Mouse (Mus musculus) G1E (cell line): ENCODE data around the gene Hist2h4.
"Not testable (repeated sequence)": the region's sequence is repeated elsewhere in the genome, so short reads cannot be mapped to it uniquely, and the experiment has no call there.

Experiments used
- CTCF ChIP-seq: IDR thresholded peaks from 2 replicates; pipeline ENCODE4 v1.5.1; 2012; ENCODE audit warnings: low read depth, low read length, inconsistent platforms, mixed read lengths
- GATA1 ChIP-seq: IDR thresholded peaks from 2 replicates; pipeline ENCODE4 v1.6.1; 2012; ENCODE audit warnings: borderline replicate concordance, low read length, inconsistent platforms, mixed read lengths
- GATA2 ChIP-seq: IDR thresholded peaks from 2 replicates; pipeline ENCODE4 v1.6.1; 2012; ENCODE audit warnings: low read depth, low read length, inconsistent platforms, borderline replicate concordance
- POLR2AphosphoS5 ChIP-seq: IDR thresholded peaks from 2 replicates; pipeline ENCODE4 v1.6.1; 2012; ENCODE audit warnings: low read depth, low read length, inconsistent platforms; ENCODE audit not compliant: insufficient replicate concordance
- TAL1 ChIP-seq: conservative IDR thresholded peaks from 2 replicates; pipeline ENCODE4 v1.6.1; 2012; ENCODE audit warnings: low read depth, low read length, inconsistent platforms, mixed read lengths

DNA sequence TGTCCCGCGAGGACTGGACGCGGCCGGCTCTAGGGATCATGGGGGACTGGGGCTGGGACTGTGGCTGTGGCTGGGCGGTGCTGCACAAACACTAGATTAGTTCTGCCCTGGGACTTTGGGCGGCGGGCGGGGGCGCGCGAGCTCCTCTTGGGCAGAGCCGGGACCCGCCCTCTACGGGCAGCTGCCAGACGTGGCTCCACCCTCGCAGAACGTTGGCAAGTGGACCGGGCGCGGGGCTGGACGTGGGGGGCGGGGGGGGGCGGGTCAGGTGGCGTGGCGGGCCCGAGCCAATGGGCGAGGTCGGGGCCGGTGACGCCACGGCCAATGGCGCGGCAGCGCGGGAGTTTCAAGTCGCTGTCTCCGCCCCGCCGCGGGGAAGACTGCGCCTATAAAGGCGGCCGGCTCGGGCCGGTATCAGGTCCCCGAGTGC, 16.7 kb downstream of the Hist2h4 start, which contains the start of gene Hist2h3c1:
- TF ChIP-seq CTCF, GATA1, TAL1, POLR2AphosphoS5, GATA2: not testable (repeated sequence)
